Mouse (Mus musculus) layer of hippocampus, postnatal 10 days (tissue): ENCODE data around the gene Lrfn1. TPM values are rescaled to one million over a fixed set of nuclear protein-coding genes. Genes with fewer than 3 reads are reported as not detected.
"Not testable (repeated sequence)": the region's sequence is repeated elsewhere in the genome, so short reads cannot be mapped to it uniquely, and the experiment has no call there.

Source experiments
- DNase-seq, 2 experiments: peaks; one replicate each; pipeline ENCODE4 v3.0.0; 2021; ENCODE audit warnings: low spot score in 2 of 2
- total RNA-seq, 2 experiments: library from RNA; stranded (reverse); gene quantifications; 2 replicates each; pipeline ENCODE4 v1.2.3; 2021

The Lrfn1 gene
- total RNA-seq, 2 experiments from 2014 or later = 91.8 to 96.1 TPM

DNA sequence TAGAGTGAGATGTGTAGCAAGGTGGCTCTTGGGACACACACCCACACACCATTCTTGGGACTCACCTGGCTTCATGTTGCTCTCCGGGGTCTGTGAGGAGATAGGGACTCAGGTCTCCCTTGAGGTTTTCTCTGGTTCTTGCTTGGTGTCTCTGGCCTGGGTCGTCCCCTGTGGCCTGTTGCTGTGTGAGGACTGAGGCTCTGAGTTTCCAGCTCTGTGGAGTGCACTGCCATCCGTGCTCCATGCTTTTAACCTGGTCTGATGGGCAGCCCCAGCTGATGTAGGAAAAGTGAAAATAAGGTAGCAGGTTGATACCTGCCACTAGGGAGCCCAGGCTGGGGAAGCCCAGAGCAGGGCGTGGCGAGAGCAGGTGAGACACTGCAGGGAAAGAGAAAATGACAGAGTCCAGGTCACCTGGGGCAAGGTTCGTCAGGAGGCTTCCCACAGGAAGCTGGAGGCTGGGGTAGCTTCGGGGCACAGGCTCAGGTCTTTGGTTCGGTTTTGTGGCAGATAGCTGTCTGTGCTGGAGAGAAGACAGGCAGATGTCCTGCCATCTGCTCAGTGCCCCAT lies 58.7 kb downstream of the Lrfn1 start, which contains the start of gene Ifnl2:
Gene Ifnl2, minus strand, starts transcription at position 51 of the 570 bp plus-strand sequence.
- DNase-seq = not testable (repeated sequence)

DNA sequence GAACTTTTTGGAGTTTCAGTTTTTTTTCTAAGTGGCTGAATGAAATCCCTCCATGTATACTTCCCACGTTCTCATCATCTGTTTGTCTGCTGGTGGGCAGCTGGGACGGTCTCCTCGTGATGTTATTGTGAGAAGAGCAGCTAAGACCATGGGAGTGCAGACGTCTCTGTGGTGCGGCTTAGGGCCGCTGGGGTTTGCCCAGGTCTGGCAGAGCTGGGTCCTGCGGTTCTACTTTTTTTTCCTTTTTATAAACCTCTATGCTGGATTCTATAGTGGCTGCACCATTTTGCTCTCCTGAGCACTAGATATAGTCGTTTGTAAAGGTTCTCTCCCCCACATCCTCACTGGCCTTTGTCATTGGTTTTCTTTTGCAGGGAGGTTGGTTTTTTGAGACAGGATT lies 59.7 kb downstream of the Lrfn1 start:
- DNase-seq = no peak

Other genes starting within 250 kb of the Lrfn1 start
- 10 to 100 TPM; 67.3 to 68.9 TPM for gene Eid2, start 184.1 kb upstream of the Lrfn1 start, total RNA-seq
- 10 to 100 TPM; 41.8 to 43.2 TPM for gene Eid2b, start 174.2 kb upstream of the Lrfn1 start, total RNA-seq
- gene Selenov, start 160.8 kb upstream of the Lrfn1 start, total RNA-seq = 1 to 10 TPM; 1.4 to 4.2 TPM
- 1 to 10 TPM; 6.5 to 8.9 TPM for gene Dll3, start 149.7 kb upstream of the Lrfn1 start, total RNA-seq
- gene Timm50, start 139.9 kb upstream of the Lrfn1 start, total RNA-seq = 10 to 100 TPM; 49.2 to 49.6 TPM
- gene Supt5, start 113.2 kb upstream of the Lrfn1 start, total RNA-seq = 100 to 1,000 TPM; 105 to 109 TPM
- gene Rps16, start 101.3 kb upstream of the Lrfn1 start, total RNA-seq = 100 to 1,000 TPM; 563 to 624 TPM
- 10 to 100 TPM; 13.5 to 13.6 TPM for gene Plekhg2, start 79.4 kb upstream of the Lrfn1 start, total RNA-seq
- gene Zfp36, start 71.7 kb upstream of the Lrfn1 start, total RNA-seq = 1 to 10 TPM; 3.4 to 3.9 TPM
- gene Med29, start 59.3 kb upstream of the Lrfn1 start, total RNA-seq = 10 to 100 TPM; 20.5 to 20.9 TPM
- 10 to 100 TPM; 73.3 to 93.0 TPM for gene Paf1, start 59.0 kb upstream of the Lrfn1 start, total RNA-seq
- 1 to 10 TPM; 4.2 to 4.3 TPM for gene Gmfg, start 14.5 kb upstream of the Lrfn1 start, total RNA-seq
- gene Ifnl2, start 58.5 kb downstream of the Lrfn1 start, total RNA-seq = not detected
- not detected for gene Ifnl3, start 70.9 kb downstream of the Lrfn1 start, total RNA-seq
- gene Sycn, start 88.9 kb downstream of the Lrfn1 start, total RNA-seq = not detected
- gene Nccrp1, start 95.3 kb downstream of the Lrfn1 start, total RNA-seq = under 1 TPM; 0.42 to 0.46 TPM
- gene Samd4b, start 146.2 kb downstream of the Lrfn1 start, total RNA-seq = 10 to 100 TPM; 58.4 to 61.9 TPM
- 10 to 100 TPM; 11.7 to 13.0 TPM for gene Pak4, start 146.2 kb downstream of the Lrfn1 start, total RNA-seq
- 1 to 10 TPM; 1.5 to 2.1 TPM for gene Acp7, start 179.4 kb downstream of the Lrfn1 start, total RNA-seq
- gene Fbxo27, start 240.9 kb downstream of the Lrfn1 start, total RNA-seq = 10 to 100 TPM; 16.2 to 19.8 TPM